Mouse (Mus musculus) testis, adult 2 months (tissue): ENCODE measurements at regions not wholly inside any gene's neighbourhood (a gene's known extent, or its start where the extent isn't known, plus 50 kb on each side); places are given as distances from the start of the nearest gene placed in this dataset.

Experiments
- H3K27ac ChIP-seq: fragments of 200-500 bp; 2 replicates; pipeline ENCODE4 v1.5.1; 2012; ENCODE audit warnings: low read depth, low read length; ENCODE audit not compliant: control insufficient read depth, insufficient read depth
- H3K27me3 ChIP-seq: fragments of 200-500 bp; 2 replicates; pipeline ENCODE4 v1.6.1; 2012; ENCODE audit warnings: mild to moderate bottlenecking, low read length, moderate library complexity; ENCODE audit not compliant: control insufficient read depth, insufficient read depth
- H3K36me3 ChIP-seq: fragments of 200-500 bp; 2 replicates; pipeline ENCODE4 v1.6.1; 2012; ENCODE audit warnings: mild to moderate bottlenecking, low read length; ENCODE audit not compliant: control insufficient read depth, insufficient read depth
- H3K4me1 ChIP-seq: fragments of 200-500 bp; 2 replicates; pipeline ENCODE4 v1.6.1; 2012; ENCODE audit warnings: low read length; ENCODE audit not compliant: control insufficient read depth, insufficient read depth
- H3K4me3 ChIP-seq: fragments of 200-500 bp; 2 replicates; pipeline ENCODE4 v1.5.1; 2012; ENCODE audit warnings: low read depth, mild to moderate bottlenecking, low read length, moderate library complexity, mixed read lengths; ENCODE audit not compliant: control insufficient read depth
- CTCF ChIP-seq: fragments of 200-500 bp; IDR thresholded peaks from 2 replicates; pipeline ENCODE4 v1.5.1; 2012; ENCODE audit warnings: low read depth, mild to moderate bottlenecking, inconsistent platforms, low read length, moderate library complexity; ENCODE audit not compliant: control insufficient read depth, insufficient read depth, insufficient replicate concordance
- POLR2A ChIP-seq: fragments of 200-500 bp; IDR thresholded peaks from 2 replicates; pipeline ENCODE4 v1.6.1; 2012; ENCODE audit warnings: low read depth, mild to moderate bottlenecking, inconsistent platforms, low read length, moderate library complexity; ENCODE audit not compliant: control insufficient read depth

- Histone ChIP-seq H3K36me3 (no peaks in the 10 kb centered on the region), H3K27me3 (no peaks in the 10 kb centered on the region), H3K4me3 (no peak overlapping the region), H3K4me1 (peaks cover 4% of the 10 kb centered on the region; the same call in 1 of the 2 replicates), H3K27ac (no peak overlapping the region)
- TF ChIP-seq POLR2A (no peak), CTCF (no peak)
Observed at GRCm38 (mm10) chr17:9763110-9763509, 93.6 kb upstream of the Pabpc6 start.

- H3K4me1 ChIP-seq = peaks cover 4% of the 10 kb centered on the region; the same call in 1 of the 2 replicates
- TF ChIP-seq CTCF (no peak), POLR2A (no peak)
- H3K4me3 ChIP-seq = no peak overlapping the region
- no peak overlapping the region for H3K27ac ChIP-seq
- H3K27me3 ChIP-seq = no peaks in the 10 kb centered on the region
- no peaks in the 10 kb centered on the region for H3K36me3 ChIP-seq
Observed at GRCm38 (mm10) chr17:9762436-9762835, 92.9 kb upstream of the Pabpc6 start.

GRCm38 (mm10) chr17:9760706-9761059 is 91.2 kb upstream of the Pabpc6 start:
- no peak overlapping the region for H3K27ac ChIP-seq

GRCm38 (mm10) chr17:9760026-9760705 is 90.6 kb upstream of the Pabpc6 start:
- peaks cover 7% of the 10 kb centered on the region for H3K4me1 ChIP-seq
- no peaks in the 10 kb centered on the region for H3K36me3 ChIP-seq
- H3K27ac ChIP-seq = no peak overlapping the region
- H3K4me3 ChIP-seq = no peak overlapping the region
- no peaks in the 10 kb centered on the region for H3K27me3 ChIP-seq
- no peak for TF ChIP-seq CTCF
- TF ChIP-seq POLR2A = no peak

More at GRCm38 (mm10) chr17:9760706-9761059, 91.2 kb upstream of the Pabpc6 start:
- Histone ChIP-seq H3K4me1 (peaks cover 8% of the 10 kb centered on the region), H3K4me3 (no peak overlapping the region), H3K27me3 (no peaks in the 10 kb centered on the region), H3K36me3 (no peaks in the 10 kb centered on the region)
- TF ChIP-seq POLR2A (no peak), CTCF (no peak)

- TF ChIP-seq CTCF (0 out of 2 replicates have a peak, but pooled peaks have one; percentile 1), POLR2A (no peak)
- Histone ChIP-seq H3K27me3 (no peaks in the 10 kb centered on the region), H3K36me3 (no peaks in the 10 kb centered on the region), H3K4me3 (no peak overlapping the region), H3K4me1 (peaks cover 3% of the 10 kb centered on the region), H3K27ac (no peak overlapping the region)
Observed at GRCm38 (mm10) chr17:9759421-9759852, 89.9 kb upstream of the Pabpc6 start.

GRCm38 (mm10) chr17:9757725-9758251 is 88.3 kb upstream of the Pabpc6 start:
- H3K36me3 ChIP-seq = no peaks in the 10 kb centered on the region
- no peak for TF ChIP-seq CTCF
- TF ChIP-seq POLR2A = no peak
- no peaks in the 10 kb centered on the region for H3K27me3 ChIP-seq
- peak overlapping the region; percentile 6; the same call in 1 of the 2 replicates for H3K4me3 ChIP-seq
- H3K4me1 ChIP-seq = peaks cover 3% of the 10 kb centered on the region; the same call in 1 of the 2 replicates
- H3K27ac ChIP-seq = no peak overlapping the region

GRCm38 (mm10) chr17:9756675-9757074 is 87.2 kb upstream of the Pabpc6 start:
- Histone ChIP-seq H3K4me1 (peaks cover 3% of the 10 kb centered on the region; the same call in 1 of the 2 replicates), H3K27ac (no peak overlapping the region), H3K27me3 (no peaks in the 10 kb centered on the region), H3K4me3 (peak overlapping the region; percentile 17), H3K36me3 (no peaks in the 10 kb centered on the region)
- no peak for TF ChIP-seq CTCF
- no peak for TF ChIP-seq POLR2A

GRCm38 (mm10) chr17:9756196-9756595 is 86.7 kb upstream of the Pabpc6 start:
- no peaks in the 10 kb centered on the region for H3K36me3 ChIP-seq
- peaks cover 3% of the 10 kb centered on the region; the same call in 1 of the 2 replicates for H3K4me1 ChIP-seq
- no peak overlapping the region for H3K27ac ChIP-seq
- H3K27me3 ChIP-seq = no peaks in the 10 kb centered on the region
- no peak for TF ChIP-seq CTCF
- TF ChIP-seq POLR2A = no peak
- H3K4me3 ChIP-seq = no peak overlapping the region
